Mouse (Mus musculus) right cerebral cortex, postnatal 4 days (tissue): Measurements from ENCODE around the gene Ceacam15.

Source experiments
- DNase-seq: peaks from one replicate; pipeline ENCODE4 v3.0.0-alpha.2; 2022

The Ceacam15 gene

GRCm38 (mm10) chr7:16629598-16630296, 45.8 kb downstream of the Ceacam15 start:
- DNase-seq: peak; percentile 29

GRCm38 (mm10) chr7:16628096-16628771, 47.3 kb downstream of the Ceacam15 start:
- DNase-seq: peak; percentile 73

- DNase-seq: no peak
These were observed 51.8 kb downstream of the Ceacam15 start for GRCm38 (mm10) chr7:16623687-16624086.

- DNase-seq: no peak
These were observed 52.4 kb downstream of the Ceacam15 start for GRCm38 (mm10) chr7:16623131-16623530.
